Mouse (Mus musculus) liver, adult 2 months (tissue): ENCODE results near the gene Ubl4b.

Experiments
- CTCF ChIP-seq: fragments of 200-500 bp; IDR thresholded peaks from 2 replicates; pipeline ENCODE4 v1.5.1; 2011; ENCODE audit warnings: low read depth, low read length, control low read depth
- POLR2A ChIP-seq: fragments of 200-500 bp; IDR thresholded peaks from 2 replicates; pipeline ENCODE4 v1.6.1; 2011; ENCODE audit warnings: low read length, control low read depth; ENCODE audit not compliant: insufficient read depth; ENCODE audit errors: extremely low read depth

- TF ChIP-seq POLR2A = no peak
- TF ChIP-seq CTCF = no peak
These were observed 51.2 kb downstream of the Ubl4b start for GRCm38 (mm10) chr3:107503716-107504115.
